Mouse (Mus musculus): ENCODE results near the gene Rtn1.
A peak's percentile ranks its signal among the peaks of the same experiment; 100 is the strongest.

The Rtn1 gene

DNA sequence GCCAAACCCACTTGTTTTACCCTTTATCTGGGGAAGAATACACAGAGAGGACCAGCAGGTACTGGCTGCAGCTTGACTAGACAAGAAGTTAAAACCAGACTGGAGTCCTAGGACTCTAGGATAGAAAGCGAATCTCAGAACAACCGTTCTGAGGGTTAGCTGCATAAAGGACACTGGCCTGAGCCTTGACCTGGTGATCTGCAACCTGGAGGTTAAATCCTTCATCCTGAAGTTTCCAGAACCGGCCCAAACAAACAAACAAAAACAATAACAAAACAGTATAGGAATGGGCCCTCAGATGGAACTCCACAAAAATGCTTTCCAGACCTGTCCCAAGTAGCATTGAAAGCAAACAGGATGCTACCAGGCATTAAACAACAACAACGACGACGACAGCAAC is at the start of gene Rtn1:
Gene Rtn1, minus strand, starts transcription at position 101 of the 400 bp plus-strand sequence.
- DNase-seq, result no peak

DNA sequence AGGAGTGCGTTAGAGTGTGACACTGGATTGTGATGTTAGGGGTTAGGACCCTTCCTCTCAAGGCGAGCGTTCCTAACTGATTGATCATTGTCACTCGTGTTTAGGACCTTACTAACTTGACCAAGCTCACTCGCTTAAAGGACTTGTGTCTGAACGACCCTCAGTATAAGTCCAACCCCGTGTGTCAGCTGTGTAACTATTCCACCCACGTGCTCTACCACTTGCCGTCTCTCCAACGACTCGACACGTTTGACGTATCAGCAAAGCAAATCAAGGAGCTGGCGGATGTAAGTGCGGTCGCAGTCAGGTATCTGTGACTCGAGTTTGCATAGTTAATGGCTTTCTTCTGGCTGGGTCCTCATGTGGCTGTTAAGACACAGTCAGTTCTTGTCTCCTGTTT is 45.1 kb upstream of the Rtn1 start:
- no peak for DNase-seq

DNA sequence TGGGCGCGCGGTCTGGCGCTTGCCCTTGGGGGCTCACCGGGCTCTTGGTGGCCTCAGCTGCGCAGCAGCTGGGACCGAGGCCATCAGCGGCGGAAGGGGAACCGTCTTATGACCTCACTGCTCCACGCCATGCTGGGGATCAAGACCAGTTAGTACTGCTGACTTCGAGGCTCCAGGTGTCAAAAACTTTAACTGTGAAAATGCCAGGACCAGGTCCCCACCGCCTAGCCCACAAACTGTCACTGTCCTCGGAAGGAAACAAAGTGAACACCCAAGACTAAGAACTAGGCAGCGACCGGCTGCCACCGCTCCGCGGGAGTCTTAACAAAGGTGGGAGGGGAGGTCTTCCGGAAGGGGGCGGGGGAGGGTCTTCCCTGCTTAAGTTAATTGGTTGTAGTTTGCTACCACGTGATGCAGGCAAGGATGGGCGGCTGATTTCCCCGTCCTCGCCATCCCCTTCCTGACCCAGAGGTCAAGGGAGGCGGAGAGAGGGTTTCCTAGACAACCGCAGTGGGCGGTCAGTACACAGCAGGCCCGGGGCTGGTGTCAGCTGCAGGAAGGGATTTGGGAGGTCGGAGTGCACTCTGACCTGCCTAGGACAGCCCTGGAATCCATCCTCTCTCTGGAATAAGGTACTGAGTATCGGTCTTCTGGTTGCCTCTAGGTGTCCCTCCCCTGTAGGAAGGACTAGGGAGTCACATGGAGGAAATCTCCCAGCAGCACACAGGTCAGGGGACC is 33.2 kb upstream of the Rtn1 start, which contains the start of gene Lrrc9:
Gene Lrrc9, plus strand, starts transcription at position 28 of the 738 bp plus-strand sequence.
- DNase-seq, result peak; percentile 60

DNA sequence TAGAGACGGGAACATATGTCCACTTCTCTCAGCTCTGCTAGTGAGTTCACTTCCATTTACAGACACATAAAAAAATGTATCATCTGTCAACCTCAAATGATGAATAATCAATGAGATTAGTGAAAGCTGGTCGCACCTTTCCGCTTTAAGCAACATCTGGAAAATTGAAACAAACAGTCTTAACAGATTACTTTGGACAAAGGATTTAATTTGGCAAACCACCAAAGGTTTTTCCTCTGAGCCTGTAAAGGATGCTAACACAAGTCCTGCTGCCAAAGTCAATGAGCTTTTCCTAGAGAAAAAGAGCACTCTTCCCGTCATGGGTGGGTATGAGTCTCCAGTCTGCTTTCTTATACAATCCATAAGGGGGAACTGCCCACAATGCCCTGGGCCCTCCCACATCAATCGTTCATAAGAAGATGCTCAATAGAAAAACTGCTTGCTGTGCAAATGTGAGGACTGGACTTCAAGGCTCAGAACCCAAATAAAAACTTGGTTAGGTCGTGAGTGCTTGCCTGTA is 30.2 kb upstream of the Rtn1 start:
- DNase-seq, result no peak

DNA sequence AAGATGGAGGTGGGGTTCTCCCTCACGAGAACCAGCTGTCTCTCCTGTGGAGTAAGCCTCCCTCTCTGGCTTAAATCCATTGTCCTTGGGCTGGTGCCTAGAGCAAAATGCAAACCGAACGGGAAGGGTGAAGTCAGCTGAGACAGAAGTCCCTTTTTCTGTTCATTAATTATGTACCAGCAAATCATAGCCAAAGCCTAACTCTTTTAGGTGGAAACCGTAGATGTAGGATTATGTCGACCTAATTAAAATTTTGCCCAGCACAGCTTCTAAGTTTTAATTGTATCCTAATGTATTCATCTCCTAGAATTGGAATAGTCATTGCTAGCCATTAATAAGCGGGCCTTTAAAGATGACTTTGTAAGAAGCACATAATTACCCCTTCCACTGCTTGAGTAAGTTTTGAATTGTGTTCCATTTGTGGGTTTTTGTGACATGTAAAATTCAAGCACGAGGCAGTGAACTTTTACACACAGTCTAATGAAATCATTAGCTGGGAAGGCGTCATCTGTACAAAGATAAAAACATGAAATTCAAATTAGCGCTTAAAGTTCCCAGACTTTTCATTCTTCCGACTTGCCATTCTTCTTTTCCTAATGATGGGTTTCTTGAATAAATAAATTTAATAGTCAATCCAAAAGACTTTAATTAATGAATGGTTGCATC is 29.0 kb upstream of the Rtn1 start:
- DNase-seq, result no peak

DNA sequence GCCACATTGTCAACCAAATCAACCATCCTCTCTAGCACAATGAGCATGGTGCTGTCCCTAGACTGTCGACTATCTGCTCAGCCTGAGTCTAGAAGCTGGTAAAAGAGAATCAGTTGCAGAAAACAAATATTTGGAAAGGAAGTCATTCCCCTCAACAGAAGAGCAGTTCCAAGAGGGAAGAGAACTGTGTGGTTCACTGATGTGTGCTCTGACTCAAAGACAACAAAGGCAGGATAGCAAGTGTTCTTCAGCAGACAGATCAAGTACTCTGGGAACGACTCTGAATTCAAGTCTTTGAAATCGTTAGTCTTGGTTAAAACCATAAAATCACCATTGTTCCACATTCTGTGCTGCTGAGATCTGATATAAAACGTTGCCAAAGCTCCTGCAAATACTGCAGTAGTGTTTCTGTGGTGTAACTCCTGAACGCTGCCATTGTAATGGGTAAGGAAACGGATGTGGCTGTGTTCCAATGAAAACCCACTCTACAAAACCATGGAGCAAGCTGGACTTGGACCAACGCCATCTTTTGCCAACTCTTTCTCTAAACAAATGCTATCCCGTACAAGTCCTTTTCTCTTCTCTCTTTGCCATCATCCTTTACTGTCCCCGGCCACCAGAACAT is 24.5 kb upstream of the Rtn1 start:
- DNase-seq, result no peak

DNA sequence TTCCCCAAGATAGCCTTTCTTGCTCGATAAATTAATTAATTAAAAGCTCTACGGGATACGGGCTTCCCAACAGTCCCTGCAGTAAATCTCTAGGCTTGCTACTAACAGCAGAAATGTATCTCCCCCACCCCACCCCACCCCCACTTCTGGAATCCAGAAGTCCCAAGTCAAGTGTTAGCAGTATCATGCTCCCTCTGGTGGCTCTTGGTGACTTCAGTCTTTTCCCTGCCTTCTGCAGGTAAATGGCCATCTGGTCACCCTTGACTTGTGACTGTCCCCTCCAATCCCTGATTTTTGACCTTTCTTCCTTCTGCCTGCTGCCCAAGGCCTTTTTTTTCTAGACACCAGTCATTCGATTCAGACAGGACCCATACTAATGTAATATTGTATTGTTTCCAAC is 23.4 kb upstream of the Rtn1 start:
- no peak for DNase-seq

DNA sequence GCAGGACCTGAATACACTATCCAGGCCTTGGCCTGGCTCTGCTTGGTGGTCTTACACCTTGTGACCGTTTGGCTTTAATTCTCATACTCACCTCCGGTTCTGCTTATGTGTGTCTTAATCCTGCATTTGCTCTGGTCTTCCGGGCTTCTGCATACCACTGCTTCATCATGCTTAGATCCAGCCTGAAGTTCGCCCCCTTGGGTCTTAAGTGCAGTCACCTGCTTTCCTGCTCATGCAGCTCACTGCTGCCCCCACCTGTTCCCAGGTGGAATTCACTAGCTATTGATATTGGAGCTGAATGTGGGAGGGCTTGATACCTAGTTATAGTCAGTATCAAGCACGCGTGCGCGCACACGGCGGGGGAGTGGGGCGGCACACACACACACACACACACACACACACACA is 18.9 kb upstream of the Rtn1 start:
- peak; percentile 68 for DNase-seq

DNA sequence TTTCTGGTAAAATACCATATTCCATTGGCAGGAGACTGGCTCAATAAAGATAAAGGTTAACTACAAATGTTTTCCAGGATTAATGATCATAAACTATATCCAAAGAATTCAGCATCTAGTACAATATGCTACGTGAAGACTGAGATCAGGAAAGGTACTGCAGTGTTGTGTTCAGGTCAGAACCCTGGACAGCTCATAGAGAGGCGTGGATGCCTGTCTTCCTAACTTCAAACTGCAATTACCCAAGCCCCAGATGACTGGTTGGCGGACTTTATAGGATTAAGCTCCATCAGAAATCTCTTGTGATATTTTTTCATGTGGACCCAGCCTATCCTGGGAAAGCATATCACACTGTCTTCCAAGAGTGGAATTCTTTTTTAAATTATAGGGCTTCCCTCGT is 13.8 kb upstream of the Rtn1 start:
- no peak for DNase-seq

DNA sequence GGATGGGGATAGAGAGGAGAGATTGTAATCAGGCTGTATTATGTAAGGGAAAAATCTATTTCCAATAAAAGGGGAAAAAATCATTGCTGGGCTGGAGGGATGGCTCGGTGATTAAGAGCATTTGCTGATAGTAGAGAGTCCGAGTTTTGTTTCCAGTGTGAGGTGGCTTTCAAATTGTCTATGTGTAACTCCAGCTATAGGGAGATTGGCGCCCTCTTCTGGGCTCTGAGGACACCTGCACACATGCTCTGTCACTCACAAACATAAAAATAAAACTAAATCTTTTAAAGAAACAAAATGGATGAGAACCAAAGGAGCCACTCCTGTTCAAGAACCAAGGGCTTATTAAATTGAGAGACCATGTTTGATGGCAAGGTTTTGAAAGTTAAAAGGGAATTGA is 8.9 kb upstream of the Rtn1 start:
- DNase-seq, result no peak

DNA sequence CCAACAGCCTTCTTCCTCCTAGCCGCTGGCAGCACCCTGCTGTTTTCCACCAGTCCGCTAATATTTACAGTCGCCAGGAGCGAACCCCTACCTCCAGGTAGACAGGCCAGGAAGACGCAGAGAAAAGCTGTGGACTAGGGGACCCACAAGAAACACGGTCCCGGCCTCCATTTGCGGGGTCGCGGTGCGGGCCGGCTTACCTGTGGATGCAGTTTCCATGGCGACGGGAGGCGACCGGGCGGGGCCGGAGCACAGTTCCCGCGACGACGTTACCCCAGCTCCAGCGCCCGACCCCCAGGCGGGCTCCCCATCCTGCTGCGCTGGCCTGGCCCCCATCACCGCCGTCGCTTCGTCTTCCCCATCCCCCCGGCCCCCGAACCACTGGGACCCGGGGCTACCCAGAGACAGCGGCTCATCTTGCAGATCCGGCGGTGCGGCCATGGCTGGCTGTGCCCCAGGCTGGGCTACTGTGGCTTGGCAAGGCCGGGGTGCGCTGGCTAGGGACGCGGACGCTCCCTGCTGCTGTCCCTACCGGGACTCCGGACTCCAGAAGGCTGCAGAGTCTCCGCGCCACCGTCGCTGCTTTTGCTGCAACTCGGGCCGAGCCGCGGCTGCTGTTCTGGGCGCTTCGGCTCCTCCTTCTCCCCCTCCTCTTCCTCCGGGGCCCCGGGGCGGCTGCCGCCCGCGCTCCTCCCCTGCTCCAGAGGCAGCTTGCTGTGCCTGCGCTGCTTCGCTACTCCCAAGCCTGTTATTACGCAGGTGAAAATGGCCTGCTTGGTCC is 553 bp downstream of the Rtn1 start:
- peak; percentile 17 for DNase-seq

DNA sequence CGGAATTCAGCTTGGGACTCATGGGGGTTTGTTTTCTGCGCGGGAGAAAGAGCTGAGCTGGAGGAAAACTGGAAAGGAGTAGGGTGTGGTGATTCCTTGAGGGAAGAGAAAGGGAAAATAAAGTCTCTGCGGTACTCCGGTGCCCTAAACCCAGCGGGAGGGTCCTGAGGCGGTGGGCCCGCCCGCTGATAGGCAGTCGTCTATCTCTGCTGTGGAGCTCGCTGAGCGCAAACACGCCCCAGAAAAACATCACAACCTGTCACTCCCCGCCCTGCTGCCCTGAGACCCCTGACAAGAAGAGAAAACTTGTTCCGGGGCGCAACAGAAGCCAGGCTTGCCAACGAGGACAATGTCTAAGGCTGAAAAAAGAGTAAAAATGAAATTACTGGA is 1.1 kb downstream of the Rtn1 start:
- no peak for DNase-seq

DNA sequence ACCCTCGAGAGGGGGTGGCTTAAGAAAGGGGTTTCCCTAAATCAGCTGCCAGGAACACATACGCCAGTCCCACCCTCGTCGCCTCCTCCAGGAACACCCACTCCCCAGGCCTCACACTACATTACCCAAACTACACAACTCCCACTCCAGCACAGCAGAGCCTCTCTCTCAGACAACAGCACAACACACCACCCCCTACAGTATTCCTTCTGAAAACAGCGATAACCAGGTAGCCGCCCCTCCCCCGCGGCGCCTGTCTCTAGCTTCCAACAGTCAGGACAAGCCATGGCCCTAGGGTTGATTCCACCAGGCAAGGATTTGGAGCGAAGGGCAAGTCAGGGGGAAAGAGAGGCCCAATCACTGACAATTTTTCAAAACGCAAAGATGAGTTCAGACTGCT is 1.7 kb downstream of the Rtn1 start:
- DNase-seq, result no peak

DNA sequence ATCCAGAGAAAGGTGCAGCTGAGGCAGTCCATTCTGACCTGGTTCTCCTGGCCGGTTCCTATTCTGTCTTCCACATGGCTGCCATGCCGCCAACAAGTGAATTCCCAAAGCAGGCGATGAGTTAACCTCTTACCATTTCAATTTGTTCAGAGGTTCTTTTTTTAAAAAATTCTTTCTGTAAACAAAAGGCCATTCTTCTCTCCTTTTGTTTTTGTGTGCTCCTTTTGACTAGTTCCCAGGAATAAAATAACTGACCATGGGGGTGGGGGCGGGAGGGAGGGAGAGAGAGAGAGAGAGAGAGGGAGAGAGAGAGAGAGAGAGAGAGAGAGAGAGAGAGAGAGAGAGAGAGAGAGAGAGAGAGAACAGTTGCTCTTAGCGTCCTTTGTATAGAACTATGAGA is 3.8 kb downstream of the Rtn1 start:
- no peak for DNase-seq

DNA sequence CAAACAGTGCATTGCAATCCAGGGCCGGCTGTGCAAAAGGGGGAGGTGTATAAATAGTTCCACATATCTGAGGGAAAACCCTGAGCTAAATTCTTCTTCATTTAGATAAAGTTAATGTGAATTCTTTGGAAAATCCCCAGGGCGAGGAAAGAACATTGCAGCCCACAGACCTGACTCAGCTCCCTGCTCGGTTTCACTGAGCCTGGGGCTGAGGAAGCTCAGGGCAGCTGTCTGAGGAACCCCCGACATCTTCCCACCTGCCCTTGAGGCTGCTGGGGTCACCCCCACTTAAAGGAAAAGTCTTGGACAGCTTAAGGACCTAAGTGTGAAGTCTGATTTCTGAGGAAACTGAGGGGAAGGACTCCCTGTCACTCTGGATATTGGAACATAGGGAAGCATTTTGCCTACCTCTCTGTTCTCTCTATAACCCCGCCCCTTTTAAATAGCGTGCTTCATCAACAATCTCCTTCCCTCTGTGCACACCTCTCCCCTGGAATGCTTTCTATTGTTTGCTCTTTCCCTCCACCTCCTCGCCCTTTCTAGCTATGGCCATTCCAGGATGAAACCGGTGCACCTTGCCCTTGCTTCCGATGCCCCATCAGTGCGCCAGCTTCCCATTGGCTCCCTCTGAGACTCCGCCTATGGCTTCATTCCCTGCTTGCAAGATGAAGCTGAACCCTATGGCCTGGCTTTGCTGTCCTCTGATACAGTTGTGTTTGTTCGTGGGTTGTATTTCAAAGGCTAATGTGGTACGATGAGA is 15.6 kb downstream of the Rtn1 start:
- DNase-seq, result no peak

DNA sequence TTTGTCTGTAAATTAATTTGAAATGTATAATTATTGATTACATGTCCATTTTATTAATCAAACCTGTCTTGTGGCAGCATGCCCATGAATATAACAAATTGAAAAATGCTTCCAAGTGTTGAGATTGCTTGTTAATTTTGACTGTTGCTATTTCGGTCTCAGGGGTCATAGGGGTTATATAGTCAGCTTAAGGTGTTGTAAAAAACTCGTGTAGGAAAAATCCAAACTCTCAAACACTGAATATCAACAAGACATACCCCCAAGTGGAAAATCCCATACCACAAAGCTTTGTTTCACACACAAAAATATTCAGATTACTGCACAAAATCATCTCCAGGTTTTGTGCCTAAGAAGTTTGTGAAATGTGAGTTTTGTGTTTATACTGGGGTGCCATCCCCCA is 18.5 kb downstream of the Rtn1 start:
- DNase-seq, result no peak

DNA sequence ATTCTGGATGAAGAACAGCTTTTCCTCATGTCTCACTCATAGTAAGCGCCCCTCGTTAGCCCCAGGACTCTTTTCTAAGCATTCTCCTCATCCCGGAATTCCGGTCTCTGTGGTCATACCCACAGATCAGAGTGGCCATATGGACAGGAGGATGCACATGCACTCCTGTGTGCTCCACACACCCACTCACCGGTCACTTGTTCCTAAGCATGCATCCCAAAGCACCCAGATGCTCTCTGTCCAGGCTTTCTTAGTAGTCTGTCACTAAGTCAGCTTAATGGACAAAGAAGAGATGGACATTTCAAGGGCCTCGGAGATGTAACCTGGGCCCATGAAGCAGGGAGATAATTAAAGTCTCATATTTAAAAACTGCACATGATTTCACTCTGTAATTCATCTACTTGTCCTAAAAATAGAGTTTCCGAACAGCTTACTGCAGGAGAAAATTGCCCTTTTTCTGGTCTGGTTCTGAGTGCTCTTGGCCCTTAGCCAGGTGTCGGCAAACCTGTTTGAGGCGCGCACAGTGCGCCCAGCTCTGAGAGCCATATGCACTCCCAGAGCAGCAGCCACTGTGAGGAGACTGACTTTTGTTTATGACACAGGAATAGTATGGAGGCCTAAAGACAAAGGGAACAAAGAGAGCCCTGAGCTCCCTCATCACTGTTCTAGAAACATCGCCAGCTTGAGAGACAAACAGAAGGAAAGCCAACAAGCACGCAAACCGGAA is 19.3 kb downstream of the Rtn1 start:
- no peak for DNase-seq

DNA sequence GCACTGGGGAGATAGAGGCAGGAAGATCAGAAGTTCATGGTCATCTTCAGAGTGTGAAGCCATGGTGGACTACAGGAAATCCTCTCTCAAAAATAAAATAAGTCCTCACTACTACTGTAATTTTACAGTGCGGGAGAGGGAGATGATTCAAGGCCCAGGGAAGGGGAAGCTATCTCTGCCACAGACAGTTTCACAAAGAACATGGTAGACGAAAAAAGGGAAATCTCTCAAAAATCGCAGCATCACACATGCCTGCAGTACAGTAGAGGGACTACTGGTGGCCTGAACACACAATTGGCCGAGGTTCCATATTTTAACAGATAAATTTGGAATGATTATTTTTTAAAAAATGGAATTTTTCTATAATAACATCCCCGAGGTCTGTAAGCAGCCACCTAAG is 20.0 kb downstream of the Rtn1 start:
- no peak for DNase-seq

DNA sequence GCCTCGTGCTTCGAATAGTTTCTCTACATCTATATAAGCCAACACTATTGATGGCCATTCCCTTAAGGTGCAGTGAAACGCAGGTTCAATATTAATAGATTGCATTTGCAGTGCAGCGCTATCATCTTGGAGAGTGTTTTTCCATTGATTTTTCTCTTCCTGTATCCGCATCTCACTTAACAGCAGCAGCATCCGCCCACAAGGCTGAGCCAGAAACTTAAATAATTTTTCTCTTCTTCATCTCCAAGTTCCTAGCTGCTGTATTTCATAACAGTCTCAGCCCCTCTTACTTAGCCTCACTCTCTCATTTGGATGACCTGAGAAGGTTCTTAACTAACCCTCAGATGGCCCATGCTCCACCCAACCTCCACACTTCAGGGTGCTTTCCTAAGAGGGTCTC is 20.7 kb downstream of the Rtn1 start:
- DNase-seq, result no peak

DNA sequence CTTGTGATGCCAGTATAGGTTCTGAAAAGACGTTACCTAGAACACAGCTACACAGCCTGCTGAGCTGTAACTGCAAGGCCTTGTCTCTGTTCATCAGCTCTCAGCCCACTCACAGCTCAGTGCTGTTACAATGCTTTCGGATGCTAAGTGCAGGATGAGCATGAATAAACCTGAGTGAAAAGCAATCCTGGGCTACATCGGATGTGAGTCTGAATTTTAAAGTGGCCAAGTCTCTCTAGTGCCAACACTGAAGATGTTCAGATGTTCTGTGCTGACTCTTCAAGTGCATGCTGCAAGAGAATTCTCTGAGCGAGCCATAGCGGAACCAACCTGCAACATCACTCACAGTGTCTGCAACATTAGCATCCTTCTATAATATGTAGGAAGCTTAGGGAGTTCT is 32.5 kb downstream of the Rtn1 start:
- no peak for DNase-seq

DNA sequence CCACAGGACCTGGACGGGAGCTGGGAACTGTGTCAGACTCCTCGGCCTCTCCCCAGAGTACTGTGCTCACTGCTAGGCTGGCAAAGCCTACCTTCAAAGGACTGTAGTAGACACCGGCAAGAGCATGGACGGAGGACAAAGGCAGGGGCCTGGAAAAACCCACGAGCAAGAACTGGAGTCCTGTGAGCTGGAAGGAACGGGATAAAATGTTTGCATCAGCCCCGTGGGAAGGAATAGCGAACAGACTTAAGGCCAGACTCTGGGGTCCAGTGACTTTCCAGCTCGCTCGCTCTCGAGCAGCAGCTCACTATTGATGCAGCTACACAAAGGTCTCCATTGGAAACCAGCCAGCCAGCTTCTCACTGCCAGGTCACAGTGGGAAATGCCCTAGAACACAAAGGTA is 34.0 kb downstream of the Rtn1 start:
- no peak for DNase-seq

Data from thymus, postnatal 14 days (tissue).